Mouse (Mus musculus): ENCODE data around the gene Gjb4.

Gene Gjb4

DNA sequence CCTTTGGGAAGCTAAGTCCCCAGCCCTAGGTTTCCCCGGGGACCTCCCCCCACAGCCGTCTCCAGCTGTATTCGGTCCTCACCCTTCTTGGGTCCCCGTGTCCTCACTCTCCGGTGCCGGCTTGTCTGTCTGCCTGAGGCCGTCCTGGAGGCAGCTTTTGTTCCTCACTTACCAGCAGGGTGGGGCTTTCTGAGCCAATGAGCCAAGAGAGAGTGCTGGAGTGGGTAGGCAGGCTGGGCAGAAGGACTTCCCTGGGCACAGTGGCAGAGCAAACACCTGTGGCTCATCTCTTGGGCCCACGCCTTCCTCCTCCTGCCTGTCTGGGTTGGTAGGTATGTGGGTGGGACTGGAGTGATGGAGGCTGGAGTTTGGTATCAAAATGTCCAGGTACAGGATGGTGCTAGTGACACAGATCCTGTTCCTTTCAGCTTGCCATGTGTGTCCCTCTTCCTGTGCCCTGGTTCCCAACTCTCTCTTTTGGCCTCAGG lies at the start of gene Gjb4:
Gene Gjb4, minus strand, starts transcription at position 131 of the 488 bp plus-strand sequence.
- DNase-seq (ENCODE audit: low spot score in 2 of 2) = no peak

DNA sequence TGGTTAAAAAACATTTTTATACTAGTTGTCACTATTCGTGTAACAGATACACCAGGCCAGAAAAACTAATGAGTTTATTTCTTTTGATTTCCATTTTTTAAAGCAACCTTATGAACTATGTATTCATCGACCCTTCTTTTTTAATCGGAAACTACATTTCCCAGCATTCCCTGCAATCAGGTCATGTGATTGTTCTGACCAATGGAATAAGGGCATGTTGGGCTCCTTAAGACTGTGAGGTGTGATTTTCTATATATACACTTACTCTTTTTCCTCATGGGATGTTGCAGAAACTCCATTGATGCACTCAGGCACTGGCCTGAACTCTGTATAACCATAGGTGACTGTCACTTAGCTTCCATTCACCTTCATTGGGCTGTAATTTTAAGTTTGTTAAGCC lies 48.7 kb upstream of the Gjb4 start:
- DNase-seq (ENCODE audit: low spot score in 2 of 2) = no peak

DNA sequence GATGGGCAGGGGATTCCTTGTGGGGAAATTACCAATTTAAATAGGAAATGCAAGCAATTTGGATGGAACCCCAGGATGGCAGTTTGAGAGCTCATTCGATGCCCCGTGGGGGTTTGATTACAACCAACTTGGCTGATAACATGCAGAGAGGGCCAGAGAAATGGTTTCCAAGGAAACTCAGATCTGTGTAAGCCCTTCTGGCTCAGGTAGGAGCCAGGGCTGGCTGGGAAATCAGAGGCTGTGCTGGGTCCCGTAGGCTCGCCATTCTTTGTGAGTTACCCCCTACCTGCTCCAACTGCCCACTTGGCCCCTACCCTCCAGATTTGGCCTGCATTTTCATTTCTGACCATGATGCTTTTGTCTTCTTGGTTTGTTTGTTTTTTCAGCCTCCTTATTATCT lies 48.3 kb upstream of the Gjb4 start:
- no peak for DNase-seq (ENCODE audit: low spot score in 2 of 2)

DNA sequence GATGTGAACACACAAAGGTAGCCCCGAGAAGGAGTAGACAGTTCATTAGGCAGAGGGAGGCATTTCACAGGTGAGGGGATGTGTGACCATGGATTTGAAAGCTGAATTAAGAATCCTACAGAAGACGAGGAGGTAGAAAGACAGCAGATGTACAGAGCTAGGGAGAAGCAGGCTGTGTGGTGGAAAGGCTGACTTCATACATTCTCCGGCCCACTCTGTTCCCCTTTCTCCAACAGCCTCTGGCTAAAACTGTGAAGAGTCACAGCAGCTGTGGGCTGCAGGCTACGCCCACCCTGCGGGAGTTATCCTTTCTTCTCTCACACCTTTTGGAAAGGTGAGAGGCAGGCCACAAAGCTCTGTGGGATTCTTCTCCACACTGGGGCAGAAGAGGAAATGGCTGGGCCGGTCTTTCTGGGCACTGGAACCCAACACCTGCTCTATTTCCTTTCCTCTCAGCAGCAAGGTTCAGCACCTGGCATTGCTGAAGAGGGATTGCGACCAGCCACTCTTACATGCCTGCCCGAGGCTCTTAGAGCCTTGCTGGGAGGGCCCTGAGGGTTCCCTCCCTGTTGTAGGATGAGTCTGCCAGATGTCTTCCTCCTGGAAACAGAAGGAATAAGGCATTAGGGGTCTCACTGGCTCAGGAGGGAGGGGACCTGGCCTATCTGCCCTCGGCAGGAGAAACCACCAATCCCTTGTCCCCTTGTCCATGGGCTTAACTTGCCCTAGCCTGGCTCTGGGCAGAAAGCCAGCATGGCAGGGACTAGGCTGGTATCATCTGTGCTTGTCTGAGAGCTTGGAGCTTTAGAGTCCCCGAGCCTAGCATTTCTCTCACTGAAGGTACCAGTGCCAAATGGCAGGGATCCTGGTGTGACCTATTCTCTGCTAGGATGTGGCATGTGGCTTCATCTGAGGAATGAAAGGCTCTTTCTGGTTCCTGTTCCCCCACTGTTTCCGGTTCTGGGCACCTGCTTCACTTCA lies 46.6 kb upstream of the Gjb4 start:
- DNase-seq (ENCODE audit: low spot score in 2 of 2) = no peak

DNA sequence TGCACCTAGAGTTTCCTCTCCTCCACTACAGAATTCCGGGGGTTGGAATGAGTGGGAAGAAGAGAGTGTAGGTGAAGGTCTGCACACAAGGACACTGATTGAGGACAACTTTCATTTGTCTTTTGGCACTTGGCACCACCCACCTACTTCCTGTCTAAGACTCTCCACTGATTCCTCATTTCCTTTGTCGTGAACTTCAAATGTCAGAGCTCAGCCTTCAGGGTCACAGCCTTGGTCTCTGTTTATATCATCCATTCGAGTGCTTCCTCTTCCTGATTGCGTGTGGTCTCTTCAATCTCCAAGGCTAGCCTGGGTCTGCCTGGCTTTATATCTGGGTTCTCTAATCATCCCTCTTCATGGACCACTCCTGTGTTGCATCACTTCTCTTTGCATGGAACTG lies 41.7 kb upstream of the Gjb4 start:
- no peak for DNase-seq (ENCODE audit: low spot score in 2 of 2)

DNA sequence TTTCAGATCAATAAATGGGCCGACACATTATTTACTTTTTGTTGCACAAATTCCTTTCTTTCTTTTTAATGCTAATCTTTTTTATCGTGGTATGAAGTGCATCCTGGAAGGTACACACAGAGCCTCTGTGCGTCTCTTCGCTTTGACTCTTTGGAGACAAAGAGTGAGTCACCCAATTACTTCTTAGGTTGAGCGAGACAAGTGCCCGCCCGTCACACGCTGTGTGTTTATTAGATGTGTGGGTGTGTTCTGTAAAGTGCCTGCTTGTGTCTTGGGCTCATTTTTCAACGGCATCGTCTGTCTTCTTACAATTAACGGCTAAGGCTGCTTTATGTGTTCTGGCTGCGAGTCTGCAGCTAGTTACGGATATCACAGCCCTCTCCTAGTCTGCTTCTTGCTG lies 35.8 kb upstream of the Gjb4 start:
- no peak for DNase-seq (ENCODE audit: low spot score in 2 of 2)

DNA sequence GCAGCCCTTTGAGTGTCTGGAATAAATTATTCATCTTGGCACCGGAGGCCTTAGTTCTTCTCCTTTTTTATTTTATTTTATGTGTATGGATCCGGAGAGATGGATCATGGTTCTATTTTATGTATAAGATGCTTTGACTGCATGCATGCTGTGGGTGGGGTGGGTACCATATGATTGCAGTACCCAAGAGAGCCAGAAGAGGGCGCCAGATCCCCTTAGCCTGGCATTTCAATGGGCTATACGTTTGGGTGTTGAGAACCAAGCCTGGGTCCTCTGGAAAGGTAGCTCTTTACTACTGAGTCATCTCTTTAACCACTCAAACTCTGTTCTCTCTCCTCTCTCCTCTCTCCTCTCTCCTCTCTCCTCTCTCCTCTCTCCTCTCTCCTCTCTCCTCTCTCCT lies 23.5 kb upstream of the Gjb4 start:
- peak in 1 of 2 experiments; percentile 13 for DNase-seq (ENCODE audit: low spot score in 2 of 2)

DNA sequence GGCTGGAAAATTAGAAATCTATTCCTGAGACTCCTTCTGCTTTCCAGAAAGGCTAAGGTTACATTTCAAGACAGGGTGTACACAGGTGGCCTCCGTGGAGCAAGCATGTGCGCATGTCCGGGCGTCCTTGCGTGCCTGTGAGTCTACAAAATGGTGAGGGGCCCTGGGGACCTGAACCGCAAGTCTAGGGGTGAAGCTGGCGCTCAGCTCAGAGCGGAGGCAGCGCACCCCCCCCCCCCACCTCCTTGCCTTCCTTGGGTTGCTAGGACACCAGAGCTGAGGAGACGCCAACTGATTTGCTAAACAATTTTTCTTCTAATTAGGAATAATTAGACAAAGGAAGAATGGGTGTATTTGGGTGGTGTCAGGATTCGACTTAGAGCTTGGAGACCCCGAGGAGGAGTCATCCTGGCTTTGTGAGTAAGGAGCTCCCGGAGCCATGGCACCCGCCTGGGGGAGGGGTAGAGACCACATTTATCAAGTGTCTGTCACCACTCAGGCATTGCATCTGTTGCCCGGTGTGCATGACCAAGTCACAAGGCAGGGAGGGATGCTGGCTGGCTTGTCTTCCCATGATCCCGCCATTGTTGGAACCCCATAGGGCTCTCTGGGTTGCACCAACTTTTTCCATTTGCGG lies 21.8 kb upstream of the Gjb4 start:
- DNase-seq (ENCODE audit: low spot score in 2 of 2) = no peak

DNA sequence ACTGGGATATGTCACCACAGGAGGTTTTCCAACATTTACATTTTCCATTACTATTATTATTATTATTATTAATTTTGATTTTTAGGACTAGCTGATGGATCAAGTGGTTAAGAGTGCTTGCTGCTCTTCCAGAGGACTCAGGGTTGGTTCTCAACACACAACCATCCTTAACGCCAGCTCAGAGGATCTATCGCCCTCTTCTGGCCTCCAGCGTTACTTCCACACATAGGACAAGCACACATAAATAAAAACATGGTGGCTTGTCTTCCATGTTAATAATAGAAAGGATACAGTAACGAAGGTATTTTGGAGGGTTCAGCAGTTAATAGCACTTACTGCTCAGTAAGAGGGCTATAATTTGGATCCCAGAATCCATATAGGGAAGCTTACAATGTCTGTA lies 20.8 kb upstream of the Gjb4 start:
- DNase-seq (ENCODE audit: low spot score in 2 of 2) = no peak

DNA sequence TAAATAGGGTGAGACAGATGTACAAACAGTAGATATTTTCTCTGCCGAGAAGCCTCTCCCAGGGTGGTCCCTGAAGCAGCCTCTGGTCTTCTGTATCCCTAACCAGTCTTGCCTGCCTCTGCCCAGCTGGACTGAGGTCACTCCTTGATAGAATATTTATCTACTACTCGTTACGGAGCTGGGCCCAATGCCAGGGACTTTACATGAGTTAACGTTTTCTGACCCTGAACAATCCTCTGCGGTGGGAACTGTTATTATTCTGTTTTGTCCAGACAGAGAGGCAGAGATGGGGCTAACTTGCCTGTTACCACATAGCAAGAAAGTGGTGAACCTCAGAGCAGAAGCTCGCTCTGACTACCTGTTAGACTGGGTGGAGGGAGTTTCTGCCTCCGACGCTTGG lies 19.6 kb upstream of the Gjb4 start:
- DNase-seq (ENCODE audit: low spot score in 2 of 2) = no peak

DNA sequence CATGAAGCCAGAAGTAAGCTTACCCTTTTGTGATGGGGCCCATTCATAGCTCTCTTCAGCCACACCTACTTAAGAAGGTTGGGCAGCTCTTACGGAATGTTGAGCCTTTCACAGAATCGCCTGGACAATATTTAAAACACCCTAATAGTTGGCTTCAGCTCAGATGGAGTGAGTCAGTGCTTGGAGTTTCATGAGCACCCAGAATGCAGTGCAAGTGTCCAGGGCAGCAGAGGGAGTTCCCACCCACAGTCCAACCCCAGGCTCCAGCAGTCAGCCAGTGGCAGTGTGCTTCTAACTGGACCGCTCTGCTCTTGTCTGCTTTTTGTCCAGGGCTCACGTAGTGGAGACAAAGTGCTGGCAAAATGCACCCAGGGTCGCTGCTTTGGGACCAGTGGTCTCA lies 17.7 kb upstream of the Gjb4 start:
- DNase-seq (ENCODE audit: low spot score in 2 of 2) = no peak

DNA sequence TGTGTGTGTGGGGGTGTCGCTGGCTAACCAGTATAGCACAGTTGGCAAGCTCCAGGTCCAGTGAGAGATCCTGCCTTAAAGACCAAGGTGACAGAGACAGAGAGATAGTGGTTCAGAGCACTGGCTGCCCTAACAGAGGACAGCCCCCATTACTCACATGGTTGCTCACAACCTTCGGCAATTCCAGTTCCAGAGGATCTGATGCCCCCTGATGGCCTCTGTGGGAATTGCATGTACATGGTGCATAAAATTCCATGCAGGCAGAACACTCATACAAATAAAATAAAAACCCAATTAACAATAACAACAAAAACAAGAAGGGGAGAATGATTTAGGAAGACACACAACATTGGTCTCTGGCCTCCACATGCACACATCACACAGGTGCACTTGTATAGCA lies 16.6 kb upstream of the Gjb4 start:
- DNase-seq (ENCODE audit: low spot score in 2 of 2) = no peak

DNA sequence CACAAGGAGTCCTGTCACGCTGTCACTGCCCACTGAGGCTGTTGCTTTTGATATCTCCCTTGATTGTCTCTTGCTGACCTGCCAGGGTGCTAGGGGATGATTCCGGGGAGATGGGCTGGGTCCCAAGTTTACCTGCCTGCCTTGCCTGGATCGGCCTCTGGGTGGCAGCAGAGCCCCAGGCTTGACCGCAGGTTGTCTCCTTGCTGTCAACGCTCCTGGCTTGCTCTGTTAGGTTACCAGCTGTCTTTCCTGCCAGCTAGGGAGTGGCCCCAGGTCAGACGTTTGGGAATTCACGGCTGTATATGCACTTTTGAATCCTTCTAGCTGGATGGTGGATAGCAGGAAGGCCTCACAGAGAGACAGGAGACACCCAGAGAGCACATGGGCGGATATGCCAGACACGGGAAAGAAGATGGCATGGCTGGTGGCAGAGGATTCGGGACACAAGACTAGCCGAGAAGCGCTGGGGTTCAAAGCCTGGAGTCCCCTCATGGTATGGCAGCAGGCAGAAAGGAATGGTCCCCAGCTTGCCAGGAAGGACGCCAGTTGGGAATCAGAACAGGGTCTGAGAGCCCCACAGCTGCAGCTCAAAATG lies 14.6 kb upstream of the Gjb4 start:
- DNase-seq (ENCODE audit: low spot score in 2 of 2) = no peak

DNA sequence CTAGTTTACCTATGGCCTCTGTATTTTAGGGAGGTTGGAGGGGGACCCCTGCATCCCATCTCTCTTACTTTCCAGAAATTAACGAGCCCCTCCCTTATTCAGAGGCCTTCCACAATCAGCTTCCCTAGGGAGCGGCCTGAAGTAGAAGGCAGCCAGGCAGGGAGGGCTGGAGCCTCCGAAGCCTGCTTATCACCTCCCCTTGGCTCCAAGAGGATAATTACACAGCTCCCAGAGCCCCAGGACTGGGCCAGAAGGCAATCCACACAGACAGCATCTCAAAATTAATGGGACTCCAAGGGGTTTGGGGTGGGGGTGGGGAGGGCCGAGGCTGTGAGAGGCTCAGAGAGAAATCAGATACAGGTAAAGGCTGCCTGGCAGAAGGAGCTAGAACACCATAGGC lies 12.0 kb upstream of the Gjb4 start:
- no peak for DNase-seq (ENCODE audit: low spot score in 2 of 2)

DNA sequence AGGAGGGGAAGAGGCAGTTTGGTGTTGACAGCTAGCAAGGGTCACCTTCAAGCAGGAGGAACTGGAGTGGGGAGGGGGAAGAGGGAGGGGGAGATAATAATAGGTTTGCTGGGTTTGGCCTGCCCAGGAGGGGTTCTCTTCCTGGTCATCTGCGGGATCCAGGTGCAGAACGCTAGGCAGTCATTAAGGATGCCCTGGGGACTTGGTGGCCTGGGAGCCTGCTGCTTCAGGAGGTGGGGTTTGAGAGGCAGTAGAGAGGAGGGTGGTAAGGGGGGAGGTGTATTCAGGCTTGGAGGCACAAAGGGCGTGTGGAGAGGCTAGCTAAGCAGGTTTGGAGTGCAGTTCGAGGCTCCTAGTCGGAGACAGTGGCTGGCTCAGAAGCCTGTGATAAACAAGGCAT lies 11.6 kb upstream of the Gjb4 start:
- no peak for DNase-seq (ENCODE audit: low spot score in 2 of 2)

DNA sequence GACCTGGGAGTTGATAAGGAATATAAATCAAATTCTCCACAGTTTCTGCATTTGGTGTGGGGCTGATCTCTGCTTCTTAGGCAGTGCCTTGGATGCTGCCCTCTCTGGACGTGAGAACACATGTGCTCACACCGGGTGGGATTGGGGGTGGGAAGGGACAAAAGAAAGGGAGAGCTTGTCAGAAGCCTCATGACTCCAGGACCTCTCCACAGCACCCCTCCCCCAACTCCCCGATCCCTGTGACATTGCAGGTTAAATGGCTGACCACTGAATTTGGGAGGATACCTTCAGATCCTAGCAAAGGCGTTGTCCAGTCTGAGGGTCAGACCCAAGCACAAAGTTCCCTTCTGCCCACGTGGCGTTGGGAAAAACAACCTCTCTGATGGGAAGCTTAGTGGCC lies 10.6 kb upstream of the Gjb4 start:
- DNase-seq (ENCODE audit: low spot score in 2 of 2) = no peak

DNA sequence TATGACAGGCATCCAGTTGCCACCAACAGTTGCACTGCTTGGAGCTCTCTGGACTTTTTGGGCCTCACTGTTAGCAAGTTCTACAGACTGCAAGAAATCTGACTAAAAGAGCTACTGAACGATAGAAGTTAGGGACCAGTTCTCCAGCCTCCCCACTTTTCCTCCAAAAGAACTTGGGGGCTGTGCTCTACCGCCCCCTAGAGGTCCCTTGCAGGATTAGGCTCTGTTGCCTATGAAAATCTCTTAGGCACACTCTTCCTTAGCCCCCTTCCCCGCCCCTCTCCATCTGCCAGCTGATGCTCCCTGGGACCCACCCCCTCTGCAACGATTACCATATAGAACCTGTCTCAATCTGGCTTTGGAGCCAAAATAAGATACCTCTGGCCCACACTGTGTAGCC lies 9.4 kb upstream of the Gjb4 start:
- no peak for DNase-seq (ENCODE audit: low spot score in 2 of 2)

DNA sequence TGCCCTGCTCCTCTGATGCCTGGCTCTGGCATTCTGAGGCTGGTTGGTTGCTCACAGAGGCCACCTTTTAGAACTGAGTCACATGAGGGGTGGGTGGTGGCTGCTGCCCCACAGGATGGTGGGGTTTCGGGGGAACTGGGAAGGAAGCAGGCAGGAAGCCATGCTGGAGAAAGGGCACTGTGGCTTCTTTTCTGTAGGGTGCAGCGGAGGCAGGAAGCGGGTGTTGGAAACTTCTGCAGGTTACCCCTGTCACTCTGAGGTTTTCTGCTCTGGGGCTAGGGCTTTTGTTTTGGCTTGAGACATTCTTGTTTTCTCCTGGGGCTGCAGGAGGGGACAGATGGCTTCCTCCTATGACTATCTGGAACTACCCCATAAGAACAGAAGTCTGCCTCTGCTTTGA lies 8.6 kb upstream of the Gjb4 start:
- no peak for DNase-seq (ENCODE audit: low spot score in 2 of 2)

DNA sequence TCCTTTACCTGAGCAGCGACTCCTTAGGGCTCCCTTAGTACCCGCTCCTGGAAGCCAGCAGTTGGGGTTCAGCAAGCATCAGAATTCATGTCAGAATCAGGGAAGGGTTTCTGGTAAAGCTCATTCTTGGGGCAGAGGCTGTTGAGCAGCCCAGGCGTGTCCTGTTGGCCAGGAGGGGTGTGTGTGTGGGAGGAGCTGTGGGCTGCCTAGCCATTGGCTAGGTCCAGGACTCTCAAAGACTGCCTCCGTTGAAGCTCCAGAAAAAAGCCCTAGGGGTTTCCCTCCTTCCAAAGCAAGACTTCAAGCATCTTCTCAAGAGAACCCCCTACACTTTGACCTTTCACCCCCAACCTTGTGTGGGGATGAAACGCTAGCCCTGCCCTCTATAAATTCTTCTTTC lies 4.1 kb upstream of the Gjb4 start, which contains the start of gene Gjb5:
Gene Gjb5, minus strand, starts transcription at position 164 of the 400 bp plus-strand sequence.
- DNase-seq (ENCODE audit: low spot score in 2 of 2) = no peak

DNA sequence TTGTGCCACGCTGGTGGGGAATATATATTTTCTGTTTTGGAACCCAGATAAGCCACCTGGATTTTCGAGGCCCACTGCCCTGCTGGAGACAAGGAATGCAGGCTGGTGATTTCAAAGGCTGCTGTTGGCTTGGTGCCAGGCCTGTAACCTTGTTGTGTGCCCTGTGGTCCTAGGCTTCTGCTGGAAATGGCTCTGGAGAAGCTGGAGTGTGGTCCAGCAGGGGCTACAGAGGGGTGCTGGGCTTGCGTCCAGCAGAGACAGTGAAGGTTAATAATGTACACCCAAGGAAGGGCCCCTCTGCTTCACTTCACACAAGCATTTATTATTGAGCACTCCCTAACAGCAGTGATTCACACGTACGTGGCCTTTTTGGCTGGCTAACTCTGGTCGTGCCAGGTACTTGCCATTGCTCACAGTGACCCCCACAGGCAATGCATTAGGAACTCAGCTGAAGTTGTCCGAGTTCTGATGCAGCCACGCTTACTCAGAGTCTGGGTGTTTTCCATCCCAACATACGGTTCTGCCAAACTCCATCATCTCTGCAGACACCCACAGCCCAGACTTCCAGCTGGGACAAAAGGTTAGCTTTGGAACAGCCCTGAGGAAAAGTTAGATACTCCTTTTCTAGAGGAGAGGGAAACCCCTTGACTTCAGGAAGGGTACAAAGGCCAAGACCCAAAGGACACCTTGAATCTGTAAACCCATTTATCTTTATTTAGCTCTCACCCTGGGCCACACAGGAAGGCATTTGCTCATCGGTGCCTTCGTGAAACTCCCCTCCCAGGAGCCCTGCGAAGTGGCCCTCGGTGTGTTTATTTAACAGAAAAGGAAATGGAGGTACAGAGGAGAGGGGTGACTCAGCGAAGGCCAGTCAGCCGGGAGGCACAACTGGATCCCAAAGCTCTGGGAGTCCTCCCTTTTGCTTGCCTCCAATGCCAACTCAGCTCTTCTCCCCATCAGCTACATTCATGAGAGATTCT lies 915 bp upstream of the Gjb4 start:
- DNase-seq (ENCODE audit: low spot score in 2 of 2) = no peak

DNA sequence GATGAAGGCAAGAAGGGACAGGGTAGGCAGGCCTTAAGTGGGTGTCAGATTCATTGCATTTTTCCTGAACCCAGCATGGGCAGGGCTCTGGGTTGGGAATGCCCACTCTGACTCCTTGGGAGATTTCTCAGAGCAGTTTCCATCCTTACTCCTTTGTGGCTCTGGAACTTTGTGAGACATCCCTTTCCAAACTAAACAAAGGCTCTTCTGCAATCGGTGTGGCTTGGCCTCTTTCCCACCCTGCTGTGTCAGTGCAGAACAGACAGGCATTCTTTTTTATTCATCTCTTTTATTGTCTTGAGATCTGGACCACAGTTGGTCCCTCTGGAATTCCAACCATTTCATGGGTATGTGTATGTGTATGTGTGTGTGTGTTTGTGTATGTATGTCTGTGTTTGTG lies 1.3 kb downstream of the Gjb4 start:
- no peak for DNase-seq (ENCODE audit: low spot score in 2 of 2)

All from natural killer cell, adult 2 months (primary cell).